19 mouse cellular contexts compared by ENCODE assay signal in genomic region chr8:53435721-53436120, GRCm38 (mm10).
"Had no signal": no experiment of that assay in that cellular context is flagged by ENCODE, and none has a peak within 500 bp of the region (broad histone marks: within the 10 kb centered on the region; RNA-seq: fewer than 3 reads in every experiment).

No protein-coding gene starts in this region.

- H3K9ac ChIP-seq: liver, postnatal 0 days; lung, embryonic 15.5 days; midbrain, embryonic 12.5 days; neural tube, embryonic 13.5 days; neural tube, embryonic 15.5 days had no signal

- H3K4me3 ChIP-seq: lung, embryonic 15.5 days; midbrain, embryonic 10.5 days; midbrain, embryonic 12.5 days; myocyte; neural tube, embryonic 13.5 days; neural tube, embryonic 15.5 days had no signal

- H3K4me1 ChIP-seq: lung, embryonic 15.5 days; midbrain, embryonic 10.5 days; midbrain, embryonic 12.5 days; neural tube, embryonic 13.5 days; neural tube, embryonic 15.5 days had no signal

- H3K27me3 ChIP-seq: lung, embryonic 15.5 days; midbrain, embryonic 12.5 days; neural tube, embryonic 13.5 days; neural tube, embryonic 15.5 days had no signal

- DNase-seq: liver, postnatal 0 days; lung, adult 2 months; lung, postnatal 14 days; lung, postnatal 4 days; midbrain, embryonic 14.5 days; retina, postnatal 1 day; right cerebral cortex, adult 18-20 months; right cerebral cortex, postnatal 25 days; right cerebral cortex, postnatal 4 days; spleen, adult 18-20 months; thymus, adult 18-20 months; thymus, postnatal 14 days; thymus, postnatal 36 days had no signal

- H3K27ac ChIP-seq: lung, embryonic 15.5 days; midbrain, embryonic 10.5 days; midbrain, embryonic 12.5 days; neural tube, embryonic 13.5 days; neural tube, embryonic 15.5 days had no signal

- H3K36me3 ChIP-seq: lung, embryonic 15.5 days; midbrain, embryonic 10.5 days; midbrain, embryonic 12.5 days; neural tube, embryonic 13.5 days; neural tube, embryonic 15.5 days had no signal

- H3K9me3 ChIP-seq: lung, embryonic 15.5 days; midbrain, embryonic 10.5 days; midbrain, embryonic 12.5 days; neural tube, embryonic 13.5 days; neural tube, embryonic 15.5 days had no signal
